Mouse (Mus musculus): Measurements from ENCODE around the gene Shbg.
A peak's percentile ranks its signal among the peaks of the same experiment; 100 is the strongest.

The Shbg gene

DNA sequence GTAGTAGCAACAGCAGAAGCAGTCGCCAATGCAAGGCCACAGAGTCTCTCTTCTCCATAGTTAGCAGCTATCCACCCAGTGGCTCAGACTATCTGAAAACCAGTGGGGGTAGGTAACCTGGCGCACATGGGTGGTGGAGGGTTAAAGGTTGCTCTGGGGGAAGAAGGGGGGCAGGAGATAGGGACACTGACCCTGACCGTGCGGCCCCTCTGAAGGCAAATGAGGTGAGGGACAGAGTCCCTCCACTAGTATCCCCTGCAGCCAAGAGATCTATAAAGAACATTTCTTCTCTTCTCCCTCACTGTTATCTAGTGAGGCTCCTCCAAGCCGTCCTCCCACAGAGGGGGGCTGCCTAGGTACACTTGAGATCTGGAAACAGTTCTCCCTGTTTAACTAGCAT, at the start of gene Shbg:
Gene Shbg, minus strand, starts transcription at position 101 of the 400 bp plus-strand sequence.
- DNase-seq (ENCODE audit: low read depth, low spot score): no peak

DNA sequence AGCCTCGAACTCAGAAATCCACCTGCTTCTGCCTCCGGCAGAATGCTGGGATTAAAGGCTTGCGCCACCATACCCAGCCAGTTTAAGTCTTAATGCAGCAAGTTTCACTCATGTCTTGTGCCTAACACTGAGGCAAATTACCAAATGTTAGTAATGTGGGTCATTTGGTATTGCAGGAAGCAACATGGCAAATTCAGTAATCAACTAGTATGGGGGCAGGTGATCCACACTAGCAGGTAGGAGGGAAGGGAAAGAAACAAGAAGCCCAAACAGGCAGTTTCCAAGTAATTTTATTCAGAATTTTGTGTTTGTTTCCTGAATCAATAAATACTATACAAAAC, 48.9 kb upstream of the Shbg start:
- no peak for DNase-seq (ENCODE audit: low read depth, low spot score)

DNA sequence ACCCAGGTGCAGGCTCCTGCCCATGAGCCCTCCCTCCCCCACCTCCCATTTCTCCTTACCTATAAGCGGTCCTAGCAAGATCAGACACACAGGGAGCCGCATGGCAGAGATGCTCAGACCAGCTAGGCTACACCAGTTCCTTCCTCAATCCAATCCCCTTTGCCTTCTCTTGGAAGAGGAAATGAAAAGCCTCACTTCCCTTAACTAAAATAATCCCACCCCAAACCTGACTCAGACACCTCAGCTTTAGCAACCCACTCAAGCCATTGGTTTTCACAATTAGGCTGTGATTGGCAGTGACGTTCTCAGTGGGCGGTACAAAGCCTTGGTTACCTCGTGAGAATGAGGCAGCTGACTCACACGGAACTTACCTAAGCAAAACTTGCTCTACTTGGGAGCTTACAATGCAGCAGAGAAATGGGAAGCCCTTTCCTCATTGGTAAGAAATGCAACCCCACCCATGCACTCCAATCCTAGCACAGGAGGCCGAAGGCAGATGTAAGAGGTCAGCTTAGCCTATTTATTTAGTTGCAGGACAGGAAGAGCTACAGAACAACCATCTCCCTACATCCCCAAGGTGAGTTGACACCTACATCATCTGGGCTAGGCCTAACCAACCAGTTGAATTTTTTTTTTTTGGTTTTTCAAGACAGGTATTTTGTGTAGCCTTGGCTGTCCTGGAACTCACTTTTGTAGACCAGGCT, 48.4 kb upstream of the Shbg start, which contains the start of gene Cd68:
Gene Cd68, minus strand, starts transcription at position 193 of the 704 bp plus-strand sequence.
- peak; percentile 70 for DNase-seq (ENCODE audit: low read depth, low spot score)

DNA sequence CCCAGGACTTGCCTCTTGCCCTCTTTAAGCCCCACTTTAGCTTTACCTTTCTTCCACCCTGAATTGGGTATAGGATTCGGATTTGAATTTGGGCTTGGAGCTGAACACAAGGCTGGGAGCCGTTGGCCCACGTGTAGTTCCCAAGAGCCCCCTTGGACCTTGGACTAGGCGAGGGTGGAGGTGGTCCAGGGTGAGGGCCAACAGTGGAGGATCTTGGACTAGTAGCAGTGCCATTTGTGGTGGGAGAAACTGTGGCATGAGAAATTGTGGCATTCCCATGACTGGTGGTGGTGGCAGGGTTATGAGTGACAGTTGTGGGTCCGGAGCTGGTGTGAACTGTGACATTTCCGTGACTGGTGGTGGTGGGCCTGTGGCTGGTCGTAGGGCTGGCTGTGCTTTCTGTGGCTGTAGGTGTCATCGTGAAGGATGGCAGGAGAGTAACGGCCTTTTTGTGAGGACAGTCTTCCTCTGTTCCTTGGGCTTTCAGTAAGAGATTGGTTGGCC, 47.8 kb upstream of the Shbg start:
- no peak for DNase-seq (ENCODE audit: low read depth, low spot score)

DNA sequence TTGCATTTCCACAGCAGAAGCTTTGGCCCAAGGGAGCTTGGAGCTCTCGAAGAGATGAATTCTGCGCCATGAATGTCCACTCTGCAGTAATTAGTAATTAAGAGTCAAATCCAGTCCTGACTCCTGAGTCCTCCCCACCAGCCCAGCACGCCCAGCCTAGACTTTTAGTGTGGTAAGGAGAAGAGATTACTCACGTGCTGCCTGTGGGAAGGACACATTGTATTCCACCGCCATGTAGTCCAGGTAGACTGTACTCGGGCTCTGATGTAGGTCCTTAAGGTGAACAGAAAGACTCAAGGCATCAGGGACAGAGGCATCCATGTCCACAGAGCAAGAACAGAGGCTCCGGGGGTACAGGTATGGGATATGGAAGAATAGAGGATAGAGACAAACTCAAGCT, 47.1 kb upstream of the Shbg start:
- DNase-seq (ENCODE audit: low read depth, low spot score): no peak

DNA sequence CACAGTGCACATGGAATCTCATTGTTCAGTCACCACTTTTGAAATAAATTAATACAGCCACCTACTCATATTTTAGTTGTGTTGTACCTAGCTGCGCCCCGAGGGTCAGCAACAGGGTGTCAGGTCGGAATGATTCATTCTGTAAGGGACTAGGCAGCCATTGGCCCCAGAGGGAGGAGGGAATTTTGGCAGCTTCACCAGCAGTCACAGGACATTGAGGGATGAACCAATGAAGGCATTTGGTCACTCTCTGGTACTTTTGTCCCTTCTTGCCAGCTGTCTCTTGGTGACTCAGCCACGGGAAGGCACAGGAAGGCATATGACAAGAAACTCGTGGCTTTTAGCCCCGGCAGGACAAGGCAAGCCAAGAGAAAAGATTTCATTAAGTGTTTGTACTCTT, 46.1 kb upstream of the Shbg start:
- DNase-seq (ENCODE audit: low read depth, low spot score): no peak

DNA sequence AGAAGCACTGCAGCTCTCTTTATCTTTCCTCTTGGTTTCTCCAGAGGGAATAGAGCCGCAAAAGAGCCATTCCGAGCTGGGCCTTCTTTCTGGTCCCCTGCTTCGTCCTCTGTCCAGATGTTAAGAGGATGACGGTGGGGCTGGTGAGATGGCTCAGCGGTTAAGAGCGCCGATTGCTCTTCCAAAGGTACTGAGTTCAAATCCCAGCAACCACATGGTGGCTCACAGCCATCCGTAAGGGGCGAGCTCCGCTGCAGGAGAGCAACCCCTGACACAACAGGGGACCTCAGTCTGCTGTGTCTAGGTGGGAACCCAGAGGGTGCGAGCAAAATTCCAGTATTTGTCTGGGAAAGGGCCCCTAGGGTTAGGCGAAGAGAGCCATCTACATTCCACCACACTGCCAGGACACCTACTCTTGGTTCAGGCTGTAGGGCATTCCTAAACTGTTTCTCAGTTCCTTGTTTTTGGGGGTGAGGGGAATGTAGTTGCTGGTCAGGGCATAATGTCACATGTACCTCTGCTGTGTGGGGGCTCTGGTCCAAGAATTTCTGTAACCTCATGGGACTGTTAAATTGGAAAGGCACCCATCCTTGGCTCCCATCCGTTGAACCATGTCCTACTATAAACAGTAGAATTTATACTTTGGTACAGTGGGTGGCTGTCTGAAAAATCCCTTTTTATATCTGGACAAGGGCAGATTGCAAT, 45.4 kb upstream of the Shbg start:
- no peak for DNase-seq (ENCODE audit: low read depth, low spot score)

DNA sequence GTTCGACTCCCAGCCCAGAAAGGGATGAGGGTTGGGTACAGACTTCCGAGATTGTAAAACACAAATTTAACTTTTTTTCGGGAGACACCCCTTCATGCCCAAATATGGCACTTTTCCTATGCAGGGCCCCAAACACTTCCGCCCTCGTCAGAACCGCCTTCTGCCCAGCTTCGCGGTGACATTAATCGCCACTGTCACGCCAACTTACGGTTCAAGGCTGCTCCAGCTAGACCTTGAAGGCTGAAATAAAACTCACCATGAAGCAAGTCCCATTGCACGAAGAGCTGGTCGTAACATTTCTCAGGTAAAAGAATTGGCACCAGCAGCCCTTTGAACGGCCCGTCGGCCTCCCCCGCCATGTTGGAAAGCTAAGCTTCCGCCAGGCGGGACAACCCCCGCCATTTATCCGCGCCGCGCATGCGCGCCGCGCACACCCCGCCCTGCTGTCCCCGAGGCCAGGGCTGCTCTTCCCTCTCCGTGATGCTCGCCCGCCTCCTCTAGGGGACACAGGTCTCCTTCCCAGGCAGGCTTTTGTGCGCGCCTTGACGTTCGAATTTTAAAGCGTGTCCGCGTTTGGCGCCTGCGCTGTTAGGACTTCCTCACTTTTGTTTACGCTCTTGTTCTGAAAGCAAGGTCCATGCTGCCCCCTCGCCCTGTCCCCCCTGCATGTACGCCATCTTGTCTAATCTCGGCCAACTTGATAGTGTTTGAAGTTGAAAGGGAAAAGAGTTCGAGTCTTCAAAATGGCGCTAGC, 44.7 kb upstream of the Shbg start, which contains the start of gene Mpdu1:
Gene Mpdu1, minus strand, starts transcription at position 430 of the 754 bp plus-strand sequence.
- DNase-seq (ENCODE audit: low read depth, low spot score): peak; percentile 97

DNA sequence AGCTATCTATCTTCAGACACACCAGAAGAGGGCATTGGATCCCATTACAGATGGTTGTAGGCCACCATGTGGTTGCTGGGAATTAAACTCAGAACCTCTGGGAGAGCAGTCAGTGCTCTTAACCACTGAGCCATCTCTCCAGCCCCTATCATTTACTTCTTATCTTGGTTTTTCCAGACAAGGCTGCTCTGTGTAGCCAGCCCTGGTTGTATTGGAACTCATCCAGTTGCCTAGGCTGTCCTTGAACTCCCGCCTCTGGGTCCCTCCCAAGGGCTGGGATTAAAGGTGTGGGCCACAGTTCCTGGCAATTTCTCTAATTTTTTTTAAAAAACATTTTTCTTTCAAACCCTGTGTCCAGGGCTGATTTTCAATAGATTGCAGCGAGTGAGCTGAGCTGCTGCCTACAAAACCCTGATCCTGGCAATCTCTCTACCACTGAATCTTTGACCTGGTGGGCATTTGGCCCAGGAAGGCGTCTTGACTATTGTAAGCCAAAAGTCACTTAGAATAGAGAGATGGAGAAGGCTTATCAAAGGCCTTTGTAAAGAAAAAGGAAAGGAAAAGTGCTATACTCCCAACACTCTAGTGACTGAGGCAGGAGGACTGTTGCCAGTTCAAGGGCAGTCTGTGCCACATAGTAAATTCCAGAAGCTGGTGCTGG, 43.6 kb upstream of the Shbg start:
- DNase-seq (ENCODE audit: low read depth, low spot score): no peak

DNA sequence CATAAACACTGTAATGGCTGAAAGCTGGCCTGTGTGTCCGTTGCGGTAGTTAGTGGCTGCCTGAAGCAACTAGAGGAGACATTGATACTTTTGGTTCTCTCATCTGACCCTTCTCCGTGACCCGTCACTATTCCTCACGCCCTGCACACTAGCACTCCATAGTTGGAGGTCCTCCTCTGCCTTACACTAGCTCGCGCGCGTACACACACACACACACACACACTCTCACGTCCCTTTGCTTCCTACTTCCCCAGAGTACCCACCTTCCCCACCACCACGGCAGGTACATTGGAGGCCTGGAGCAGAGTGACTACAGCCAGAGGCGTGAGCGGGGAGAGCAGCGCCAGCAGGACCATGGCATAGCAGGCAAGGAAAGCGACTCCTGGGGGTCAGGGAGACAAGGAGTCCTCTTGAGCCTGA, 39.8 kb upstream of the Shbg start:
- no peak for DNase-seq (ENCODE audit: low read depth, low spot score)

DNA sequence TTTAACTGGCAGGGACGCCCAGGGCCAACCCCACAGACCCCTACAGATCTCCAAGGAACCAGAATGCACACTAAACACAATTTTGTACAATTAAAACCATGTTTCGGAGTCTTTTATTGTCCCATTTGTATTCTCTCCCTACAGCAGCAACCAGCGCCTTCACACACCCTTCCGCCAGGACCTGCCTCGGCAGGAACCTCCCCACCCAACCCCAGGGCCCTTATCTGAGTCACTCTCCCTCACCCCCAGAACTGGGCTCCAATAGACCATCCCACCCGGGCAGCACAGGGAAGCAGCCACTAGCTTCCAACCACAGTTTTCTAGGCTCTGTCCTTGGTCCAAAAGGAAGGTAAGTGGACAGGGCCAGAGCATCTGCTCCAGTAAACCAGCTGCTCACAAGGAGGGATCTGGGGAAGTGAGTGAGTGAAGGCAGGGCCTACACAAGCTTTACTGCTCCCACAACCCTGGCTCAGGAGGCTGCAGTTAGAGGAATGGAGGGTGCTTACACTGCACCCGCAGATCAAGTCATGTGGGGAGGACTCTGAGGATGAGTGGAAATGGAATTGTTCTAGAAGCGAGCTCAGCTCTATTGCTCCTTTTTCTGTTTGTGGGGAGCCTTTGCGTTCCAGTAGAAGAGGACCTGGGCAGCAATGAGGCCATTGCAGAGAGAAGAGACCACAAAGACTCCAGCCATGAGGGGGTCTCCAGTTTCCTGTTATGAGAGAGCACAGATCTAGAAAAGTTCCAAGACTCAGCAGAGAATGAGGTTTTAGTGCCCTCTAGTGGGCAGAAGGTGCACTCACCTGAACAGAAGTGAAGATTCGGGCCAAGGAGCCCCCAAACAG, 39.1 kb upstream of the Shbg start:
- DNase-seq (ENCODE audit: low read depth, low spot score): peak; percentile 79

DNA sequence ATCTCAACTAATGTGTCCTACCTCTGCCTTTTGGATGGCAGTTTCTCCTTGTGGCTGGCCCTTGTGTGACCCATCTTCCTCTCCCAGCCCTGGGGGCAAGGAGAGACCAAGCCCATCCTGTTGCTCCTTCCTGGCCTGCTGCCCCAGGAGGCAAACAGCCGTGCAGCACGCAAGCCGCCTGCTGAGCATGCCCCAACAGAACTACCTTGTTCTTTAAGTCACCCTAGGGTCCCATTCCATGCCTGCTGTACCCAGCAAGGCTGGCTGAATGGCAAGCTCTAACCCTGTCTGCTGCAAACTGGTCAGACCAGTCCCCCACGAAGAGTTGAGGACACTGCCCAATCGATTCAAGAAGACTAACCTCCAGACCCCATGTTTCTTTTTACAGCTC, 38.4 kb upstream of the Shbg start:
- no peak for DNase-seq (ENCODE audit: low read depth, low spot score)

DNA sequence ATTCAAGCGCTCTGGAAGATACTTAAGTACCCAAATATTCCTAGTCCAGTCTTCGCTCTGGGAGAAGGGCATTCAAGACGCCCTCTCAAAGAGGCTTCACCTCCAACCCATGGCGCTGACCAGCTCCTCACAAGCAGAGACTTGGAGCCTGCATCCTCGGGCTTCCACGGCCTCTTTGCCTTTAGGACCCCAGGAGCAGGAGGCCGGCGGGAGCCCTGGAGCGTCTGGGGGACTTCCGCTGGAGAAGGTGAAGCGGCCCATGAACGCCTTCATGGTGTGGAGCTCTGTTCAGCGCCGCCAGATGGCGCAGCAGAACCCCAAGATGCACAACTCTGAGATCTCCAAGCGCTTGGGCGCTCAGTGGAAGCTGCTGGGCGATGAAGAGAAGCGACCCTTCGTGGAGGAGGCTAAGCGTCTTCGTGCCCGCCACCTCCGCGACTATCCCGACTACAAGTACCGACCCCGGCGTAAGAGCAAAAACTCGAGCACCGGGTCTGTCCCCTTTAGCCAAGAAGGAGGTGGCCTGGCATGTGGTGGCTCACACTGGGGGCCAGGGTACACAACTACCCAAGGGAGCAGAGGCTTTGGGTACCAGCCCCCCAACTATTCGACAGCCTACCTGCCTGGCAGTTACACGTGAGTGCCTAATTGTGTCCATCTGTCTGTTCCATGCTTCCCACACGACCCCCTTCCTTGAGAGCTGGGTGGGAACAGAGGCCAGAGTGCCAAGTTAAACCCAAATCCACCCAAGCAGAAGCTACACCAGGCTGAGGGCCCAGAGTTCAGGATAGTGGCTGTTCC, 37.8 kb upstream of the Shbg start, which contains the start of gene Sox15:
Gene Sox15, plus strand, starts transcription at position 51 of the 801 bp plus-strand sequence.
- DNase-seq (ENCODE audit: low read depth, low spot score): peak; percentile 66

DNA sequence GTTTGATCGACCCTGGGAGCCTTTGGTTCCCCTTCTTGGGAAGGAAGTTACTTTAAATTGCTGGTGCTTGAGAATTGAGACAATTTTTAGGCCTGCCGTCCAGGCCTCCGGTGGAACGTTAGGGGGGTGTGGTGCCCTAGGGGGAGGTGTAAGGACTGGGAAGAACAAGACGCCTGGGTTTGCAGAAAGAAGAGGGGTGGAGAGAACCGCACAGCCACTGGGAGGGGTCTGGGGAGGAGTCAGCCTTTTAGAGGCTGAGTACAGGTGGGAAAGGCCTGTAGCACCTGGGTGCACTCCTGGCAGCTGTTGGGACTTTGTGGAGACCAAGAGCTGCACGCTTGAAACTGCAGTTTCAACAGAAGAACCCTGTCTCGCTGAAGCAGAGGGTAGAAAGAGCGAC, 37.1 kb upstream of the Shbg start:
- no peak for DNase-seq (ENCODE audit: low read depth, low spot score)

DNA sequence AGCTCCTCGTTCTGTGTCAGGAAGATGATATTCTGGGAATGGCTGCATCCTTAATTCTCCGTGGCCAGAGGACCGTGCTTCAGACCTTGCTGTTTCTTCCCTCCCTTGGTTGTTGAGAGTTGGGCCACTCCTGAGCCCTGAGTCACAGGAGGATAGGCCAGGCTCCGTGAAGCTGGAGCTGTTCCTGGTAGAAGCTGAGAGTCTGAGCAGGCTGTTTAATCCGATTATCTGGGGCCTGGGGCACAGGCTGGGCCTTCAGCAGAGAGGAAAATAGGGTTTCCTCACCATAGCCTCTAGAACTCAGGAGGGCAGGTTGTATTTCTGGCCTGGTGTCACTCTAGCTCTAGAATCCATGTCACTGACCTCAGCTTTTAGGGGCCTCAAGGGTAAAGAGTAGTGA, 35.7 kb upstream of the Shbg start:
- DNase-seq (ENCODE audit: low read depth, low spot score): no peak

DNA sequence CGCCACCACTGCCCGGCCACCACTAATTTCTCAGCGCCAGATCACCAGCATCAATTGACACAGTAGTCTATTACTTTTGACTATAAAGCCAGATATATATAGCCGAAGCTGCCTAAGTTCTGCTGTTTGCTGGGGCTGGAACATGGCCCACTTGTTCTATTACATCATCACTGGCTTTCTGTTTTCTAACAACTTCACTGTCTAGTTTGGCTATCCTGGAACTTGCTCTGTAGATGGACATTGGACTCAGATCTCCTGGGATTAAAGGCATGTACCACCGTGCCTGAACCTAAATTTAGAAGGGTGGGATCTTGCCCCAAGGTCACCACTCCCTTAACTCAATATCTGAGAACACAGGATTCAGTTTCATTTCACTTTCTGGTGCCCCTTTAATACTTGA, 28.2 kb upstream of the Shbg start:
- no peak for DNase-seq (ENCODE audit: low read depth, low spot score)

DNA sequence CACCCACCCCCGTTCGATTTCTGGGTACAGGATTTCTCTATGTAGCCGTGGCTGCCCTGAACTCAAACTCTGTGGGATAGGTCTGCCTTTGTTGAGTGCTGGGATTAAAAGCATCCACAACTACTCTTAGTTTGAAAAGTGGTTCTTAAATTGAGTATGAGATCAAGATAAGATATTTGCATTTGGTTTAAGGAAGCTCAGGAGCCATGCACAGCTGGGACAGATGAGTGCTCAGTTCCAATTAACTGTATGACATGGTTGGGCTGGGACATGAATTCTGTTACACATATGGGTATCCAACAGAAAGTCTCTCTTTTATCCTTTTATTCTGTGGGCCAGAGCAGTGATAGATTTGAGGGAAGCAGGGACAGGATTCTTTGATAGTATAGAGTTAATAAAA, 17.8 kb upstream of the Shbg start:
- DNase-seq (ENCODE audit: low read depth, low spot score): no peak

DNA sequence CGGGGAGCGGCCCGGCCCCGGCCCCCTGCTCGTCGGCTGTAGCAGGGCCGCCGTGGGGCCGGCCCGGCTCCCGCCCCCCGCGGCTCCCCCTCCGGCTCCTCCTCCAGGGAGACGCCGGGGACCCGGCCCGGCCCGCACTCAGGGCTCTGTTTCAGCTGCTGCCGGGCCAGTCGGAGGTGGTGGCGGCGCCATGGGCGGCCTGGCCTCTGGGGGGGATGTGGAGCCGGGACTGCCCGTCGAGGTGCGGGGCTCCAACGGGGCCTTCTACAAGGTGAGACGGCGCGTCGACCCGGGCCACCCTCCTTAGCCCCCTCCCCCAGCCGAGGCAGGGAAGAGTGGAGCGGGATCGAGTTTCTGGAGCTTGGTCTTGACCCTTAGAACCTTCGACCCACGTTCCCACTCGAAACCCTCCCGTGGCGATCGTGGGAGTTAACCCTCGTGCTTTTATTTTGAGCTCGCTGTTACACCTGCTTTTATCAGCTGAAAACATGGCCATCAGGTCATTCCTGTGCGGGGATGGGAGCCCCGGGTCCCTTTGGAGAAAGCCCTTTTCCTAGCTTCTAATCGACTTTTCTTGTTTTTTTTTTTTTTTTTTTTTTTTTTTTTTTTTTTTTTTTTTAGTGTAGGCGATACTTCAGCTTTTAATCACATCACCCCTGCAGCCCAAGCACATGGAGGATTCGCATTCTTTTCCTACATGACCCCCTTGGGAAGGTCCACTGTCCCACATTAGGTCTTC, 15.6 kb upstream of the Shbg start:
- no peak for DNase-seq (ENCODE audit: low read depth, low spot score)
